Mouse (Mus musculus) gastrocnemius, postnatal 14 days (tissue): ENCODE measurements around the gene Opcml. TPM values are rescaled to one million over a fixed set of nuclear protein-coding genes. Genes with fewer than 3 reads are reported as not detected.

ENCODE experiments used
- DNase-seq: peaks from one replicate; pipeline ENCODE4 v3.0.0; 2021; ENCODE audit warnings: mixed read lengths
- intact Hi-C: fragments of 180-260 bp; cut with DNase I; formaldehyde crosslinking; loops from one replicate; pipeline ENCODE4 v1.15.1; 2025; ENCODE audit warnings: low total_unique reads
- total RNA-seq, 2 experiments: library from RNA; stranded (reverse); gene quantifications; 2 replicates each; pipeline ENCODE4 v1.2.3; 2021

Gene Opcml
- total RNA-seq, 2 experiments from 2014 or later: 2.9 to 3.2 TPM

GRCm38 (mm10) chr9:28642766-28643165, 852.2 kb downstream of the Opcml start:
- intact Hi-C loops: no loop called here
- no peak for DNase-seq

- no peak for DNase-seq
- intact Hi-C loops: no loop called here
These were observed 853.5 kb downstream of the Opcml start for GRCm38 (mm10) chr9:28644063-28644462.

GRCm38 (mm10) chr9:28650089-28650488, 859.5 kb downstream of the Opcml start:
- no peak for DNase-seq
- intact Hi-C loops: no loop called here

- no peak for DNase-seq
- intact Hi-C loops: no loop called here
These were observed 869.4 kb downstream of the Opcml start for GRCm38 (mm10) chr9:28659996-28660395.

GRCm38 (mm10) chr9:28662882-28663281, 872.3 kb downstream of the Opcml start:
- DNase-seq: no peak
- intact Hi-C loops: no loop called here

GRCm38 (mm10) chr9:28680309-28680708, 889.7 kb downstream of the Opcml start:
- DNase-seq: no peak

GRCm38 (mm10) chr9:28681252-28682037, 890.9 kb downstream of the Opcml start:
- intact Hi-C loops: no loop called here
- no peak for DNase-seq

More at GRCm38 (mm10) chr9:28680309-28680708, 889.7 kb downstream of the Opcml start:
- intact Hi-C loops: no loop called here

- DNase-seq: no peak
- intact Hi-C loops: no loop called here
These were observed 893.4 kb downstream of the Opcml start for GRCm38 (mm10) chr9:28683951-28684470.

- intact Hi-C loops: no loop called here
- no peak for DNase-seq
These were observed 896.5 kb downstream of the Opcml start for GRCm38 (mm10) chr9:28686942-28687611.

- DNase-seq: no peak
- intact Hi-C loops: no loop called here
These were observed 899.6 kb downstream of the Opcml start for GRCm38 (mm10) chr9:28690134-28690533.

GRCm38 (mm10) chr9:28705796-28706195, 915.2 kb downstream of the Opcml start:
- intact Hi-C loops: no loop called here
- no peak for DNase-seq

GRCm38 (mm10) chr9:28714544-28714943, 924.0 kb downstream of the Opcml start:
- no peak for DNase-seq
- intact Hi-C loops: no loop called here

GRCm38 (mm10) chr9:28720186-28720585, 929.6 kb downstream of the Opcml start:
- DNase-seq: no peak

GRCm38 (mm10) chr9:28731811-28732602, 941.4 kb downstream of the Opcml start:
- DNase-seq: no peak
- intact Hi-C loops: no loop called here

More at GRCm38 (mm10) chr9:28720186-28720585, 929.6 kb downstream of the Opcml start:
- intact Hi-C loops: no loop called here

- intact Hi-C loops: no loop called here
- no peak for DNase-seq
These were observed 947.4 kb downstream of the Opcml start for GRCm38 (mm10) chr9:28737955-28738354.

- intact Hi-C loops: no loop called here
- DNase-seq: no peak
These were observed 947.9 kb downstream of the Opcml start for GRCm38 (mm10) chr9:28738451-28738860.

GRCm38 (mm10) chr9:28744771-28745170, 954.2 kb downstream of the Opcml start:
- intact Hi-C loops: no loop called here
- DNase-seq: no peak

GRCm38 (mm10) chr9:28748902-28749301, 958.3 kb downstream of the Opcml start:
- intact Hi-C loops: no loop called here
- no peak for DNase-seq

- no peak for DNase-seq
- intact Hi-C loops: no loop called here
These were observed 962.3 kb downstream of the Opcml start for GRCm38 (mm10) chr9:28752908-28753307.
